Mouse (Mus musculus): ENCODE measurements at regions not wholly inside any gene's neighbourhood (a gene's known extent, or its start where the extent isn't known, plus 50 kb on each side); places are given as distances from the start of the nearest gene placed in this dataset. TPM values are rescaled to one million over a fixed set of nuclear protein-coding genes. Genes with fewer than 3 reads are reported as not detected.

DNA sequence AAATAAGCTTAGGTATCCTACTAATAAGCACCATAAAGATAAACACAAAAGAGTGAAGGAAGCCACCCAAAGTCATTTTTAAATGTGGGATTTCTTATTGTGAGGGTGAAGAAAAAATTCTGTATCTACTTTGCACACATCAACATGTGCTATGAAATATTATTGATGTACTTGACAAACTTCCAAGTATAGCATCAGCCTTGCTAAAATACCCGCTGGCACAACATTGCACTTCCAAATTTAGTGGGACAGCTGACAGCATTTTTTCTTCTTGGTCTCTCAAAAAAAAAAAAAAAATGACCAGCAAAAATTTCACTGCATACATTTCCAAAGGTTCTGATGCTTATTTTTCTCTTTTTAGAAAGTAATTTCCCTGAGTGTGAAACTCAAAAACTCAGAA, 101.9 kb upstream of the Tll1 start:
- no peak for ATAC-seq (replicated peaks; ENCODE audit: insufficient number of reproducible peaks, low FRiP score, low TSS enrichment)
- no peaks in the 10 kb centered on the region for H3K9me3 ChIP-seq (replicated peaks; ENCODE audit: control insufficient read depth, low read length)
- H3K27ac ChIP-seq (ENCODE audit: low read depth, low read length) = no peak overlapping the region
- no peak overlapping the region for H3K4me2 ChIP-seq
- no peaks in the 10 kb centered on the region for H3K27me3 ChIP-seq (ENCODE audit: control insufficient read depth, insufficient read depth, low read length)
- no peaks in the 10 kb centered on the region for H3K36me3 ChIP-seq (ENCODE audit: control insufficient read depth, insufficient read depth, low read length)
- H3K4me1 ChIP-seq (ENCODE audit: control insufficient read depth, insufficient read depth, low read length) = no peaks in the 10 kb centered on the region
- 84% methylated on average over 1 of the region's 1 CpGs for whole genome bisulfite sequencing (ENCODE audit: insufficient replicate concordance)
- H3K4me3 ChIP-seq (ENCODE audit: low read depth, low read length) = no peak overlapping the region
- no peak overlapping the region for H3K9ac ChIP-seq (ENCODE audit: low read depth, low read length)

GRCm38 (mm10) chr8:64282806-64283205, 76.7 kb upstream of the Tll1 start:
- 84% methylated on average over 6 of the region's 6 CpGs for WGBS (ENCODE audit: insufficient replicate concordance)
- no peak overlapping the region for H3K27ac ChIP-seq (ENCODE audit: low read depth, low read length)
- H3K9me3 ChIP-seq (replicated peaks; ENCODE audit: control insufficient read depth, low read length) = no peaks in the 10 kb centered on the region
- no peak overlapping the region for H3K4me2 ChIP-seq
- no peaks in the 10 kb centered on the region for H3K4me1 ChIP-seq (ENCODE audit: control insufficient read depth, insufficient read depth, low read length)
- H3K27me3 ChIP-seq (ENCODE audit: control insufficient read depth, insufficient read depth, low read length) = no peaks in the 10 kb centered on the region
- no peak for ATAC-seq (replicated peaks; ENCODE audit: insufficient number of reproducible peaks, low FRiP score, low TSS enrichment)
- H3K4me3 ChIP-seq (ENCODE audit: low read depth, low read length) = no peak overlapping the region
- H3K9ac ChIP-seq (ENCODE audit: low read depth, low read length) = no peak overlapping the region
- H3K36me3 ChIP-seq (ENCODE audit: control insufficient read depth, insufficient read depth, low read length) = no peaks in the 10 kb centered on the region

GRCm38 (mm10) chr8:64281598-64281997, 75.5 kb upstream of the Tll1 start:
- no peak overlapping the region for H3K4me3 ChIP-seq (ENCODE audit: low read depth, low read length)
- no peak for ATAC-seq (replicated peaks; ENCODE audit: insufficient number of reproducible peaks, low FRiP score, low TSS enrichment)
- 71% methylated on average over 3 of the region's 3 CpGs for WGBS (ENCODE audit: insufficient replicate concordance)

DNA sequence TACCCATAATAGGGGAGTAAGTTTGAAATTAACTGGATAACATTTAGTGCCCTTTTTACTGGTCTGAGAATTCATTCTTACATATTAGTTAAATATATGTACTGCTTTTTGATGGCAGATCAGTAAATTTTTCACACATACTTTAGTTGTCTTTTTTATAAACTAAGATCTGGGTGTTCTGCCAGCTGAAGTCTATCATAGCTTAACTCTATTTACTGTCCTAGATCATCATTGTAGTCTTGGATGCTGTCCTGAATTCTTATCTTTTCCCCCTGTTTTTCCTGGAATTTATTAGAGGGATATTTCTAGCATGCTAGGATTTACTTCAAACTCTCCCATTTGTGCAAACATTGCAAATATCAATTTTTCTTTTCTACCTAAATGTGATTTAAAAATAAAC, 74.3 kb upstream of the Tll1 start:
- ATAC-seq (replicated peaks; ENCODE audit: insufficient number of reproducible peaks, low FRiP score, low TSS enrichment) = no peak
- H3K9me3 ChIP-seq (replicated peaks; ENCODE audit: control insufficient read depth, low read length) = no peaks in the 10 kb centered on the region
- no peak overlapping the region for H3K4me3 ChIP-seq (ENCODE audit: low read depth, low read length)
- no peak overlapping the region for H3K27ac ChIP-seq (ENCODE audit: low read depth, low read length)
- H3K27me3 ChIP-seq (ENCODE audit: control insufficient read depth, insufficient read depth, low read length) = no peaks in the 10 kb centered on the region
- no peak overlapping the region for H3K4me2 ChIP-seq
- H3K36me3 ChIP-seq (ENCODE audit: control insufficient read depth, insufficient read depth, low read length) = no peaks in the 10 kb centered on the region
- no peaks in the 10 kb centered on the region for H3K4me1 ChIP-seq (ENCODE audit: control insufficient read depth, insufficient read depth, low read length)
- no peak overlapping the region for H3K9ac ChIP-seq (ENCODE audit: low read depth, low read length)

More at GRCm38 (mm10) chr8:64281598-64281997, 75.5 kb upstream of the Tll1 start:
- H3K9ac ChIP-seq (ENCODE audit: low read depth, low read length) = no peak overlapping the region
- no peak overlapping the region for H3K4me2 ChIP-seq
- no peaks in the 10 kb centered on the region for H3K36me3 ChIP-seq (ENCODE audit: control insufficient read depth, insufficient read depth, low read length)
- no peaks in the 10 kb centered on the region for H3K27me3 ChIP-seq (ENCODE audit: control insufficient read depth, insufficient read depth, low read length)
- no peak overlapping the region for H3K27ac ChIP-seq (ENCODE audit: low read depth, low read length)
- no peaks in the 10 kb centered on the region for H3K9me3 ChIP-seq (replicated peaks; ENCODE audit: control insufficient read depth, low read length)
- H3K4me1 ChIP-seq (ENCODE audit: control insufficient read depth, insufficient read depth, low read length) = no peaks in the 10 kb centered on the region

DNA sequence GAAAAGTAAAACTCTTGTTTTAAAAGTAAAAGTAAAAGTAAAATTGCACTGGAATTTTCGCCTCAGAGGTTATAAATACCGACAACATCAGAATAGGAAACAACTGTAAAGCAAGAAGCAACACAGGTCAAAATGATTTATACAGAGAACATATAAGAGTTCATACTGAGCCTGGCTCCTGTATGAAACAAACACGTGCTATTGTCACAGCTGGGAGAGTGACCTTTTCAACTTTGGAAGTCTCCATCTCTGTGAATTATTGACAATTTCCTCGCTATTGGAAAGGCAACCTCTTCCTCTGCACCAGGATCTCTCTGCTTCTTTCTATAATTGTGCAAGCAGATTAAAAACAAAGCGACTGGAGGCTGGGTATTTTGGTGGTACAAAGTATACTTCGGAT, 70.0 kb upstream of the Tll1 start:
- Histone ChIP-seq H3K4me3 (ENCODE audit: low read depth, low read length) (no peak overlapping the region), H3K9me3 (replicated peaks; ENCODE audit: control insufficient read depth, low read length) (no peaks in the 10 kb centered on the region), H3K4me2 (no peak overlapping the region), H3K4me1 (ENCODE audit: control insufficient read depth, insufficient read depth, low read length) (no peaks in the 10 kb centered on the region), H3K9ac (ENCODE audit: low read depth, low read length) (no peak overlapping the region), H3K27me3 (ENCODE audit: control insufficient read depth, insufficient read depth, low read length) (no peaks in the 10 kb centered on the region), H3K36me3 (ENCODE audit: control insufficient read depth, insufficient read depth, low read length) (no peaks in the 10 kb centered on the region), H3K27ac (ENCODE audit: low read depth, low read length) (no peak overlapping the region)
- 74% methylated on average over 6 of the region's 6 CpGs for WGBS (ENCODE audit: insufficient replicate concordance)
- no peak for ATAC-seq (replicated peaks; ENCODE audit: insufficient number of reproducible peaks, low FRiP score, low TSS enrichment)

- no peak overlapping the region for H3K4me2 ChIP-seq
- no peak overlapping the region for H3K27ac ChIP-seq (ENCODE audit: low read depth, low read length)
- H3K9me3 ChIP-seq (replicated peaks; ENCODE audit: control insufficient read depth, low read length) = no peaks in the 10 kb centered on the region
- H3K27me3 ChIP-seq (ENCODE audit: control insufficient read depth, insufficient read depth, low read length) = no peaks in the 10 kb centered on the region
- 56% methylated on average over 6 of the region's 6 CpGs for WGBS (ENCODE audit: insufficient replicate concordance)
- no peaks in the 10 kb centered on the region for H3K36me3 ChIP-seq (ENCODE audit: control insufficient read depth, insufficient read depth, low read length)
- H3K4me1 ChIP-seq (ENCODE audit: control insufficient read depth, insufficient read depth, low read length) = no peaks in the 10 kb centered on the region
- H3K9ac ChIP-seq (ENCODE audit: low read depth, low read length) = no peak overlapping the region
- no peak for ATAC-seq (replicated peaks; ENCODE audit: insufficient number of reproducible peaks, low FRiP score, low TSS enrichment)
- H3K4me3 ChIP-seq (ENCODE audit: low read depth, low read length) = no peak overlapping the region
These were observed 59.4 kb upstream of the Tll1 start for GRCm38 (mm10) chr8:64265304-64265945.

MicroRNAs in the stretch of these regions (microRNA counts, 519-probe panel; counts per million panel counts)
- 32.2 counts per million for microRNA mmu-miR-710

Small RNA genes in the stretch of these regions (microRNA-seq; reads per million reads assigned to microRNA genes)
- not detected for gene Mir710 (ENCODE audit: borderline number of aligned reads)
